Mouse (Mus musculus) regulatory T cell (primary cell): ENCODE data around the gene Nr2e1.

Experiments
- in situ Hi-C: fragments of 300-600 bp; cut with MboI, MseI; formaldehyde crosslinking; loops from one replicate; pipeline ENCODE4 v1.15.1; 2025; ENCODE audit warnings: high pct_unique_total_duplicates

Nr2e1 gene

DNA sequence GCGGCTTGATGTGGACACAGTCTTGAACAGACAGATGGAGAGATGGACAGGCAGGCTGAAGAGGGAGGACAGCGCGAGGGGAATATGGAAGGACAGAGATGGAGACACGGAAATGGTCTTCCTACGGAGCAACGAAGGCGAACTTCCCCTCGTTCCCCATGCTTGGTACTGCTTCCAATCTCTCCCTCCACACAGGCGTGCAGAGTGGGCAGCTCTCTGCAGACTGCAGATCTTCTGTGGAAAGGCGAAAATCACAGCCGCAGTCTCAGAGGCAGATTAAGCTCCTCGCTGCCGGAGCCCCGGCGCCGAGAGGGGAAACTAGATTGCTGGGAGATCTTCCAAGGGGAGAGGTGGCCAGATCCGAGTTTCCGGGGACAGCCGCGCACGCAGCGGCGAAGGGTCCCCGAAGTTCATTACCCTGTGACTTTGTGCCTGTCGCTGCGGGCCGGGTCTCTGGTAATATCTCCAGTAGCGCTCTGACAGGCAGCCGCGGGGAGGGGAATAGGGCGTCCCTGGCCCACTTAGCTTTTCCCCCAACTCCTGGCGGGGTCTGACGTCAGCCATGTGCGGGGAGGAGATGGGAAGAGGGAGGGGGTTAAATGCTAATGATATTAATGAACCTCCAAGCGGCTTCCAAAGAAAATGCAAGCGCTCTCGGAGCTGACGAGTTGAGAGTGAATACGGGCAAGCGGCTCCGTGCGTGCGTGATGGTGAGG, at the start of gene Nr2e1, which contains the start of gene Ostm1:
Gene Nr2e1, minus strand, starts transcription at position 476 of the 716 bp plus-strand sequence.
Gene Ostm1, plus strand, starts transcription at position 666 of the 716 bp plus-strand sequence.
- in situ Hi-C loops, result no loop called here

DNA sequence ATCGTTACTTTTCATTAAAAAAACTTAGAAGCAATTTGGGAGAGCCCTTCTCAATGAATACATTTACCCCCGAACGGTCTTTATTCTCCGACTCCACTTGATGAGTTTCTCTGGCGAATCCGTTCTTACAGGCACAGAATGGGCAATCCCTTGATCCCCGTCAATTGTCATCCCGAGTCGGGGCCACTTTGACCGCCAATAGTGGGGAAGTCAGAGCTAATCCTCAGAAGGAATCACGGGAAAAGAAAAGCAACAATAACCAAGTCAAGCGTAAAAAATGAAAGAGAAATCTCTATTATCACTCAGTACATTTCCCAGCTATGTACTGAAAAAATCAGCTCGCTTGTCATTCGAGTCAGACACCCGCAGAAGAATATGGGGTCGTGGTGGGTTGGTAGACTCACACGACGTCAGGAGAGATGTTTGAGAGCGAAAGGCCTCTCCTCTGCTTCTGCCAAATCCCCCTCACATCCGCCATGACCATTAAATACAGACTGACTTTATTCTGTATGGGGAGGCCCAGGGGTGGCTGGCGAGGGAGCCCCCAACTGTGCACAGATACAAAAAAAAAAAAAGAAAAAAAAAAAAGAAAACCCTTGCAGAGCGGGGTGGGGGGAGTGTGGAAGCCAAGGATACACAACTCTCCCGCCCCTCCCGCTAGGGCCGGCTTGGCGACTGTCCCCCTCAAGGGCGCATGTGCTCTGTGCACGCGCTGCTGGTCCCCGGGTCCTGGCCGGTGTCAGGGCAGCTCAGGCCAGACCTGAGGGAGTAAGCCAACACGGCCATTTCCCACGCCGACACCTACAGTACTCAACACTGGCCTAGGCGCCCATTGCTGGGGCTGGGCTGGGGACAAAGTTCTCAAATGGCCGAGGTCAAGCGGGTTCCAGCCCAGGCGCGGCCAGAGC, 49.3 kb upstream of the Nr2e1 start:
- in situ Hi-C loops, result loop anchor here (5.0 kb wide), 1 partner anchor 325 kb away; no protein-coding TSS in a partner anchor

DNA sequence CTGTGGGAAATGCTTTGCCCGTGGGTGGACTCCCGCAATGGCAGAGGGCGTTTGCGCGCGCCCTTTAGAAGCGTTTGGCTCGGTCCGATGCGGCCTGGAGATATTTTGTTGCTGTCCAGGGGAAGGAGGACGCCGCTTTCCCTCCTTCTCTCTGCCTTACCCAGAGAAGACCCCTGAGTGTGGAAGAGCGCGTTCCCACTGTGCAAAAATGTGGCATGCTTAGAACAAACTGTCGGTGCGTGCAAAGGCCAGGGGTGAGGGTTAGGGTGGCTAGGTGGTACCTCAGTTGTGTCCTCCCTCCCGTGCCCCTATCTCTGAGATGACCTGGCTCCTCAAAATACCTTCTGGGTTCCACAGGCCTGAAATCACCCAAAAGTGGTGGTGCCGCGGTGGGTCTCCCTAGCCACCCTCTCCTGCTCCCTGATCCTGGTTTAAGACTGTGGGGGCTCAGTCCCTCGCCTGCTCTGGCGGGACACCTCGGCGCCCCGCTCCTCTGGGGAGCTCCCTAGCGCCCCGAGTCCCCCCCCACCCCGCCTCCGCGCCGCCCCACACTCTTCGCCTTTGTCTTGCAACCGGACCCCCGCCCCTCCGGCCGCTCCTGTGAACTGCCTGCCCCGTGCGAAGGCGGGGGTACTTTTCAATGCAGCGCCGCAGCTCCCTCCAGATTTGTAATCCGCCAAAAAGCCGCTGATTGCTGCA, 48.5 kb upstream of the Nr2e1 start:
- in situ Hi-C loops, result loop anchor here (5.0 kb wide), 1 partner anchor 325 kb away; no protein-coding TSS in a partner anchor

DNA sequence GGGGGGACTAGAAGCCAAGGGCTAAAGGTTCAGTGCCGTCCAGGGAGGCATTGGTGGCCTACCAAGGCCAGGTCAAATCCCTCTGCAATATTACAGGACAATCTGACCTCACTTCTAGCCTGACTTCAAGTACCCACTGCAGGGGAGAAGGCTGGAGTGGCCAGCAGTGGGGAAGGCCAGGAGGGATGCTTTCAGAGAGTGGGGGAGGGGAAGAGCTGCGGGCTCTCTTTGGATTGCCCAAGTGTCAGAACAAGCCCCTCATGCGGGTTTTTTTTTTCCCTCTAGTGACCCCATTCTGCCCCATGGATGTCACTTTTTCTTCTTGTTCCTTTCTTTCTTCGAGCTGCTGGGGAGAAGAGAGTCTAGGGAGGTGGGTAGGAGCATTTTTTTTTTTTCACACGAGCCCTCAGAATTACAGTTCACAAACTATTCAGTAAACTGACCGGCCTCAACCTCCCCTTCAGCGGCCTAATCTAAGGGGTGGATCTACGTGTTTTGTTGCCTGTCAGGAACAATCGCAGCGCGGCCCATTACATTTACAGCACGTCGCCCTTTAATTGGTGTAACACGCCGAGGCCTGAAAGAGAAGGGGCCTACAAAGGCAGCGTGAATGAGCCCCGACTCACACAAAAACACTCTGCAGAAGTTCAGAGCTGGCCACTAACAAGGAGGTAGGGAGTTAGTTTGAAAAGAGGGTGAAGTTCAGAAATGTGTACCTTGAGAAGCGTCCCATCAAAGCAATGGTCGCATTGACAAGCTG, 47.3 kb upstream of the Nr2e1 start:
- in situ Hi-C loops, result loop anchor here (5.0 kb wide), 1 partner anchor 323 kb away; no protein-coding TSS in a partner anchor

DNA sequence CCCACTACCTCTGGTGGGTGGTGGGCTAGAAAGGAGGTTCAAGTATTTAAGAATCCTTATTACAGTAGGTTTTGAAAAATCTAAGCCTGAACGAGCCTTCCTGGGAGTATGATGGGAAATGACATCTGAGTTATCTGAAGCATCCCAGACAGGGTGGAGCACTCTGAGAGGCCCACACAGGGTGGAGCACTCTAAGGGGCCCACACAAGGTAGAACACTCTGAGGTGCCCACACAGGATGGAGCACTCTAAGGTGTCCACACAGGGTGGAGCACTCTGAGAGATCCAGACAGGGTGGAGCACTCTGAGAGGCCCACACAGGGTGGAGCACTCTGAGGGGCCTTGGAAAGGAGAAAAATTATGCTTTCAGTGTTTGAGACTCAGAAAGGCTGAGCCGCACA, 42.5 kb upstream of the Nr2e1 start:
- in situ Hi-C loops, result no loop called here

DNA sequence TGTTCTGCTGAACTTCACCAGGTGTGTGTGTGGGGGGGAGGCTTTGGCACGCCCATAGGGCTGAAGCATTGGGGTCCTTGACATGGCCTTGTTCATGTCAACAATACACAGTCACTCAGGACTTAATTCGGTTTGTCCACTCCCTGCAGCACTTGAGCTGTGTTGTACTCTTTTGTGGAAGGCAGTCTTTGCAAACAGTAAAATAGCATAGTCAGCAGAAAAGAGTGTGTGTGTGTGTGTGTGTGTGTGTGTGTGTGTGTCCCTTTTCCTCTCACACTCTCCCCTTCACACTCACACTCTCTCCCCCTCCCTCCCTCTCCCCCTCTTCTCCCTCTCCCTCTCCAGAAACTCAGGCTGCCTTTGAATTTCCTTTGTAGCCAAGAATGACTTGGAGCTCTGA, 34.9 kb upstream of the Nr2e1 start:
- in situ Hi-C loops, result no loop called here

DNA sequence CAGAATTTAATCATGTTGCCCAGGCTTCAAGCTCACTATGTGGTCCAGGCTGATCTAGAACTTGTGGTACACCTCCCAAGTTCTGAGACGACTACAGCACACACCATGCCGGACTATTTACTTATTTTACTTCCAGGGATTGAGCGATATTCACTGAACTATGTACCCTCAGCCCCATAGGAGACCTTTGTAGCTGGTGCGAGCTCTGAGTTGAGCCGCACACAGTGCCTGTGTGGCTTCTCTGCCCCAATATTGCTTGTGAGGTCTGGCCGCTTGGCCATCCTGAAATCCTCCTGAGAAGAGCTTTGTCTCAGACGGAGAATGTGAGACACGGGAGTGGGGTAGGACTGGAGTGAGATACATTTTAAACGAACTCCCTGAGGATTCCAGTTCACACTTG, 31.3 kb upstream of the Nr2e1 start:
- in situ Hi-C loops, result no loop called here

DNA sequence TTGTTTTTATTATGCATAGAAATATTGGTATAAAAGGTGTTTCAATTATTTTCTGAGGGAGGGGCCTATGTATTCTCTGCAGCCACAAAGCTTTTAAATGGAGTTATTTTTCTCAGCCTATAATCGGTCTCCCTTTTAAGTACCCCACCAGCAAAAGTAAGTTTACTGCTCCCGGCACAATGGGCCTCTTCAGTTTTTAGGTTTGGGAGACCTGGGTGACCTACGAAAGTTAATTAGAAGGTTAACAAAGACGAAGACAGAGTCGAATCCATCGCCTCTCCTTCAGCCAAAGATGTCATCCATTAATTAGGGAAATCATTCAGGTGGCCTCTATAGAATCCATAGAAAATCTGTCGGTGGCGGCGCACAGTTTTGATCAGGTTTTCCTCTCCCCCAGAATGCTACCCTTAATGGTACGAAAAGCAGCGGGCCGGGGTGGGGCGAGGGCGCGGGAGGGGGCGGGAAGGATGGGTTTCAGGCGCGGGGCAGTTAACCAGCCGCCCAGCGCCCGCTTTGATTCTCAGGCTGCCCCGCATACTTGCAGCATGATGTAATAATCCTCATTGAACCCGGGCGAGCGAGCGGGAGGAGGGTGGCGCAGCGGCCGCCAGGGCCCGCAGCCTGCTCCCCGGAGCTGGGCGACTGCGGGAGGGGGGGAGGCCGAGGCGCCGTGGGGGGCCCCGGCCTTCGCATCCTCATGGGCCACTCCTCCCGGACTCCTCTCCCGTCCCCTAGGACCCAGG, 30.4 kb upstream of the Nr2e1 start:
- in situ Hi-C loops, result no loop called here

DNA sequence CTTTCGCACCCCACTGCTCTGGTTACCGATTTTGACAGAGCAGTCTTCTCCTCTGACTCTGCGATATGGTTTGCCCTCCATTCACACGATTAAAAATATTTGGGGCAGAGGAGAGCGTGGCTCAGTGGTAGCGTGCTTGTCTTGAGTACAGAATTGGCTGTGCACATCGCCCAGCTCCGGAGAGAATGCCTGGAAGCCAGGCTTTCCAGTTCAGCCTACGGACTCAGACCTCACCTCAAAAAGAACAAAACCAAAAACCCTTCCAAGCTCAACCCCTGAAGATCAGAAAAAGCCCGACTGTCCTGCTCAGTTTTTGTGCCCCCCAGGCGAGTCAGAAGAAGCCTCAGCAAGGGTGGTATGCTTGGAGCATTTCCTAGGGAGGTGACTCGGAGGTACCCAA, 29.6 kb upstream of the Nr2e1 start:
- in situ Hi-C loops, result no loop called here

DNA sequence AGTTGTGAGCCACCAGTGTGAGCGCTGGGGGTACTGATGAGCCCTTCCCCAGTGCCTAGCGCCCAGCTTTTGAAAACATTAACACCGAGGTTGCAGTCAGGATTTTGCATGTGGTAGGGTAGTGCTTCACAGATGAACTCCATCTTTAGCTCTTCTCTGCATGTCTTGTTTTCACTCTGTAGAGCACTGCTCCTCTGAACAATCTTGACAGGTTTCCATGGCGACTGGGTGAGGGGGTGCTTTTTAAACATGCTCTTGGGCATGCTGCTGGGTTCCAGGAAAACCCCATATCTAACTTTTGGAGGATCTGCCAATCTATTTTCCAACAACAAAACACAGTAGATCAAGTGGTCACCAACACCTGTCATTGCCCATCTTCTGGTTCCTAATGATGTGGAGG, 23.3 kb upstream of the Nr2e1 start:
- in situ Hi-C loops, result loop anchor here (10.0 kb wide), 1 partner anchor 1042 kb away; no protein-coding TSS in a partner anchor

DNA sequence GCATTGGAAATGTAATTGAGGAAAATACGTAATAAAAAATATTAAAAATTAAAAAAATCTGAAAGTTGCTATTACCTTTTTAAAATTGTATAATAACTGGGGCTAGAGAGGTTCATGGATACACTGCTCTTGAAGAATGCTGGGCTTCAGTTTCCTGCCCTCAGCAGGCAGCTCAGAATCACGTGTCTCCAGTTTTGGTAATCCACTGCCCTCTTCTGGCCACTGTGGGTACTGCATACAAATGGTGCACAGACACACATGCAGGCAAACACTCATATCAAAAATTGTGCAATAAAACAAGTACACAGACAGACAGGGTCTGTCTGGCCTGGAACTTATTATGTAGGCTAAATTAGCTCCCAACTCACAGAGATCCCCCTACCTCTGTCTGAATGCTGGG, 21.4 kb upstream of the Nr2e1 start:
- in situ Hi-C loops, result loop anchor here (10.0 kb wide), 1 partner anchor 1040 kb away; no protein-coding TSS in a partner anchor

DNA sequence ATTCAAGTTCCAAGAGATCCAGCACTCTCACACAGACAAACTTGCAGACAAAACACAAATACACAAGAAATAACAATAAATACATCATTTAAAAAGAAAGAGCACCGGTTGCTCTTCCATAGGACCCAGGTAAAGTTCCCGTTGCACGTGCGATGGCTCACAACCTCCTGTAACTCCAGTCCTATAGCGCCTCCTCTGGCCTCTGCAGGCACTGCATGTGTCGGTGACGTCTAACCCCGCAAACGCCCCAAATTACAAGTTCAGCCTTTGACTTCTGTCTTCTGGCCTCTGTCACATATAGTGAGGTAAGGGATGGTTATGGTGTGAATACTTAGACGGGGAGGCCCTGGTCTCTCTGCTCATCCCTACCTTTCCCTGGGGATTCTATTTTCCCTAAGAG, 18.1 kb upstream of the Nr2e1 start:
- in situ Hi-C loops, result loop anchor here (10.0 kb wide), 1 partner anchor 1037 kb away; no protein-coding TSS in a partner anchor

DNA sequence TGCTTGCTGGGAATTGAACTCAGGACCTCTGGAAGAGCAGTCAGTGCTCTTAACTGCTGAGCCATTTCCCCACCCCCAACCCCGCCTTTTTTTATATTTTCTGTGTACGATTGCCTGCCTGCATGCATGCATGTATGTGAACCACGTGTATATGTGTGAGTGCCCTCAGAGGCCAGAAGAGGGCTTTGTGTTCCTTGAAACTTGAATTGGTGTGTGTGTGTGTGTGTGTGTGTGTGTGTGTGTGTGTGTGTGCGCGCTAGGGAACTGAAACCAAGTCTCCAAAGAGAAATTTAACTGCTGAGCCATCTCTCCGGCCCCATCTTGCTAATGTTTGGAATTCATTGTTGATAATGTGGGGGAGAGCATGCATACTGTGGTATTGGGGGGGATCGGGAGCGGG, 15.2 kb upstream of the Nr2e1 start:
- in situ Hi-C loops, result no loop called here

DNA sequence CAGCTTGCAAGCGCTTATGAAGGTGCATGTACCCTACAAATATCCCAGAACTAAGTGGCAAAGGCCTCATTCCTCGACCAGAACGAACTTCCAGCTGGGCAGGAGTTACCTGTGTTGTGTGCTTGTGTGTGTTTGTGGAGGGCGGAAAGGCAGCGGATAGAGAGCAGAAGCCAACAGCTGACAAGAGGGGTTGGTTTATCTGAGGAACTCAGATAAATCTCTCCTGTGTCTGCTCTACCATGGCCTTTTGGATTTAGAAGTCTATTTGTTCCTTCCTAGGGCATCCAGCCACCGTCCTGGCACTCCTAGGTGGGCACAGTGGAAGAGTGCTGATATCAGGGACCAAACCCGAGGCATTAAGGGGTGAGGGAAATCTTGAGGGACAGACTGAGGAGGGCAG, 9.8 kb upstream of the Nr2e1 start:
- in situ Hi-C loops, result no loop called here

DNA sequence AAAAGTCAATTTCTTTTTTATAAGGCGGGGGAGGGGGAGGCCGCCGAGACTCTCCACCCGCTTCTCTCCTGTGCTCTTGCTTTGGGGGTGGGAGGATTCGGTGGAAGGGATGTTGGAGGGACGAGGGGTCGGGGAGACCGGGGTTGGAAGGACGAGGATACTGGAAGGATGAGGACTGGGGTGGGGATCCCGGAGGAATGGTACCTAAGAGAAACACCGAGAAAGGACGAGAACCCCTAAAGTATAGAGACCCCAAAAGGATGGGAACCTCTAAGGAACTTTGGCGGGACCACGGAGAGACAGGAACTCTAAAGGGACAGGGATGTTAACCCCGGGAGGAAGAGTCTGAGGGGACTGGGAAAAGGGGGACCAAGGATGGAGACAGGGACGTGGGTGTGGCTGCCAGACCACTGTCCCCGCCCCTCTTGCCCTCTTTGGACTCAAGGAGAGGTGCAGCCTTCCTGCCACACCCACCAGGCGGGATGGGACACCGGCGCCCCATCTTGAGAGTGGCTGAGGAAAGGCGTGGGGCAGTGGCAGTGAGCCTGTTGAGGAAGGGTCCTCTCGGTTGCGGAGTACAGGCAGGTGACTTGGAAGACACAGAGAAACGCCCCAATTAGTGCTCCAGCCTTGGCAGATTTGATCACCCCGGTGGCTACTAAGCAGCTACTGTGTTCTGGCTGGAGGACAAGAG, 8.7 kb upstream of the Nr2e1 start:
- in situ Hi-C loops, result no loop called here

DNA sequence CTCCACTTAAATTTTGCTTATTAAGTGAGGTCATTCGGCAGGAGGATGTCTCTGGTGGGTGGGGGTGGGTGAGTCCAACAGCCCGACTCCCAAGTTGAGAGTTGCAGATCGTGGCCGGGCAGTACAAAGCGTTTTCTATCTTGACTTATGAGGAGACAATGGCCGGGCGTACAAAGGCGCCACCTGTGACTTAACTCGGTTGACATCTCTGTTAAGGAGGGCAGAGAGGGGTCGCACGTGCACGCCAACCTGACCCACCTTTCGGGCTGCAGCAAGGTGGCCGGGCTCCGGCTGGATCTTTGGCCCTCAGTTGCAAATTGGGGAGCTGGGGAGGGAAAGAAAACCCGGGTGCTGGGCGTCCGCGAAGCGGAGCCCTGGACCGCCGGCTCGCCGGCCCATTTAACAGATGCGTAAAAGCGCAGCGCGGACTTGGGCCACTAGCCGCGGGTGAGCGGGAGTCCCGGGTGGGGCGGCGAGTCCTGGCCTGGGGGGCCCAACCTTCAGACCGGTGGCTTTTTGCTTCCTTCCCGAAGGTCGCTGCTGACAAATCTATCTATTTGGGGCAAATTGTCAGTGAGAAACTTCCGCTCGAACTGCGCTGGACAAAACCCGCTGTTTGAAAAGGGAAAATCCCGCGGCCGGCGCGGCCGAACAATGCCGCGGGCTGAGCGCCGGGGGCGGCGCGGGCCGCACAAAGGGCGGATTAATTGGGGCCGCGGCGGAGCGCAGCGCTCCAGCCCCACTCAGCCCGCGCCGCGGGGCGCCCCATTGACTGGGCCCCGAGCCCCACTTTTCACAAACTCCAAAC, 8.0 kb upstream of the Nr2e1 start:
- in situ Hi-C loops, result no loop called here

DNA sequence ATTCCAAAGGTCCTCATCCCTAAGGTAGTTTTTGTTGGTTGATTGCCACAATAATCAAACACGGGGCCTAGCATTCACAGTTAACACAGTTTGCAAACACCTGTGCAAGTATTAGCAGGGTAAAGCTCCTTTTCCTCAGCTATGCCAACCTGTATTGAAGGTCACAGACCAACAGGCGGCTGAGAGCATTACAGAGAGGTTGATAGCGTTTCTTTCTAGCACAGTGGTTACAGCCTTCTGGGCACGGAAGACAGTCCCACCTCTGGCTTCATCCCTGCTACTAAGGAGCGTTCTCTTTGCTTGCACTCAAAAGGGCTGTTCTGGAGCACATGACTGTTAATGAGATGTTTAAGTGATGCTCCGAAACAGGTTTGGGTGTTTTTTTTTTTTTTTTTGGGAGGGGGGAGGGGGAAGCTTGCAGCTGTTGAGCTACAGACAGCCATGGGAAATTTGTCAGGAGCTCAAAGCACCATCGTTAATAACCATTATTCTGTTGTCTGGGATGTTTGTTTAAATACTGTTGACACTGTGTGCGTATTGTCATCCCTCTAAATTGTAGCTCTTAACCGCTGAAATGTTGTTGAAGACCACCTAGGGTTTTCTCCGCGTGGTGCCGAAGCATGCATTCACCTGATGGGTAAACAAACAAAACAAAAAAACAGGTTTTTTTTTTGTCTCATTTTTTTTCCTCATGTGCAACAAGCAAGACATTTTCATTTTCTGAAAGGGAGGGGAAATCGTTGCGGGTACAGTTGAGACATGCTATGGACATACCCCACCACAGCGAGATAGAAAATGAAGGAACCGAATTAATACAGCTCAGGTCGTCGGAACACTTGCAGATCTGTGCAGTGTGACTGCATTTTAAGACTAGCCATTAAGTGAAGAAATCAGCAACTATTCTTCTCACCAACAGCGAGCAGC, 7.1 kb upstream of the Nr2e1 start:
- in situ Hi-C loops, result no loop called here

DNA sequence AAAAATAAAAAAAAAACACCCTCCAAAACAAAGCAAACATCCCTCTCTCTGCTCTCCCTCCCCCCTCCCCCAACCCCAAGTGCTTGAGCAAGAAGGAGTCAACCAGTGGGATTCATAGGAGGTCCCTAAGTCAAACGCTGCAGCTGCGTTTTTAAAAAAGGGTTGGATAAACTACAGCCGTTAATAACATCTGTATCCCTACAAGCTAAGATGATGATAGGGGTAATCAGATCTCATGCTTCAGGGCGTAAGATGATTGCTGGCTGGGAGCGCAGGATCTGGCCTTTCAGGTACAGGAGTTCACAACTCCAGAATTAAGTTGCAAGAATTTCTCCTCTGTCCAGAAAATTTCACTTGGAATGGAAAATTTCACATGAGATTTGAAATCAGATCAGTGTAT, 6.1 kb upstream of the Nr2e1 start:
- in situ Hi-C loops, result no loop called here
